Mouse (Mus musculus) heart, embryonic 12.5 days (tissue): ENCODE data around the gene Tmbim6. TPM values are rescaled to one million over a fixed set of nuclear protein-coding genes. Genes with fewer than 3 reads are reported as not detected.
"Not testable (repeated sequence)": the region's sequence is repeated elsewhere in the genome, so short reads cannot be mapped to it uniquely, and the experiment has no call there.

Experiments
- ATAC-seq: fragments of 200-750 bp; cut with Nextera tagmentation; 2 replicates; pipeline ENCODE4 v1.8.0; 2017; ENCODE audit warnings: moderate TSS enrichment, moderate library complexity; ENCODE audit not compliant: insufficient number of reproducible peaks, low FRiP score
- H3K27ac ChIP-seq: fragments of 300-500 bp; sonication (generic); 2 replicates; pipeline ENCODE4 v1.5.1; 2016; ENCODE audit warnings: mild to moderate bottlenecking, moderate library complexity; ENCODE audit not compliant: poor library complexity, severe bottlenecking
- H3K27me3 ChIP-seq: fragments of 300-500 bp; sonication (generic); replicated peaks from 2 replicates; pipeline ENCODE4 v1.6.1; 2016; ENCODE audit warnings: mild to moderate bottlenecking, moderate library complexity
- H3K36me3 ChIP-seq: fragments of 300-500 bp; sonication (generic); 2 replicates; pipeline ENCODE4 v1.6.1; 2016; ENCODE audit warnings: mild to moderate bottlenecking, moderate library complexity
- H3K4me1 ChIP-seq: fragments of 300-500 bp; sonication (generic); replicated peaks from 2 replicates; pipeline ENCODE4 v1.6.1; 2016; ENCODE audit warnings: mild to moderate bottlenecking
- H3K4me2 ChIP-seq: fragments of 300-500 bp; sonication (generic); 2 replicates; pipeline ENCODE4 v1.6.1; 2016; ENCODE audit warnings: mild to moderate bottlenecking, moderate library complexity
- H3K4me3 ChIP-seq: fragments of 300-500 bp; sonication (generic); 2 replicates; pipeline ENCODE4 v1.5.1; 2016; ENCODE audit warnings: mild to moderate bottlenecking
- H3K9ac ChIP-seq: fragments of 300-500 bp; sonication (generic); 2 replicates; pipeline ENCODE4 v1.6.1; 2016; ENCODE audit warnings: mild to moderate bottlenecking, moderate library complexity
- H3K9me3 ChIP-seq: fragments of 300-500 bp; sonication (generic); replicated peaks from 2 replicates; pipeline ENCODE4 v1.6.1; 2016; ENCODE audit warnings: mild to moderate bottlenecking, moderate library complexity
- WGBS: fragments of 180-500 bp; shearing (Covaris S2); methylation state at CpG from one replicate; pipeline ENCODE4 v1.1.7; 2016; 5-methylcytosine and 5-hydroxymethylcytosine counted together
- polyA plus RNA-seq: library from polyadenylated mRNA; unstranded; fragments of >200 nt; fragmentation: Nextera tagmentation; extraction: Ambion mirVana; gene quantifications from 2 replicates; pipeline ENCODE4 v1.2.1, GENCODE M21; 2016

Gene Tmbim6
- polyA plus RNA-seq, 1 experiment from 2014 or later: 251 TPM

GRCm38 (mm10) chr15:99386110-99386509, 6.6 kb upstream of the Tmbim6 start:
- not testable (repeated sequence) for ATAC-seq, H3K9me3 ChIP-seq, H3K4me2 ChIP-seq, H3K4me1 ChIP-seq, H3K27me3 ChIP-seq, H3K27ac ChIP-seq, H3K36me3 ChIP-seq, H3K4me3 ChIP-seq, H3K9ac ChIP-seq
- 63% methylated on average over 3 of the region's 3 CpGs for WGBS

DNA sequence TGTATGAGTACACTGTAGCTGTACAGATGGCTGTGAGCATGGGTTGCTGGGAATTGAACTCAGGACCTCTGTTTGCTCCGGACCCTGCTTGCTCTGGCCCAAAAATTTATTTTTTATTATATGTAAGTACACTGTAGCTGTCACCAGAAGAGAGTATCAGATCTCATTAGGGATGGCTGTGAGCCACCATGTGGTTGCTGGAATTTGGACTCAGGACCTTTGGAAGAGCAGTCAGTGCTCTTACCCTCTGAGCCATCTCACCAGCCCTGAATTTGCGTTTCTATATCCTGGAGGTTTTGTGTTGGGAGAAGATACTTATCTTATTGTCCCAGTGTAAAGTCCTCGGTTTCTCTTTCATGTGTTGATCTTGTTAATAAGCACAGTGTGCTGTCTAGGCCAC, 5.9 kb upstream of the Tmbim6 start:
- H3K4me3 ChIP-seq: no peak overlapping the region
- no peaks in the 10 kb centered on the region for H3K36me3 ChIP-seq
- H3K9ac ChIP-seq: no peak overlapping the region
- no peaks in the 10 kb centered on the region for H3K27me3 ChIP-seq
- no peaks in the 10 kb centered on the region for H3K9me3 ChIP-seq
- 80% methylated on average over 3 of the region's 3 CpGs for WGBS
- no peak overlapping the region for H3K27ac ChIP-seq
- H3K4me1 ChIP-seq: peaks cover 4% of the 10 kb centered on the region; the same call in 1 of the 2 replicates
- no peak overlapping the region for H3K4me2 ChIP-seq
- no peak for ATAC-seq

DNA sequence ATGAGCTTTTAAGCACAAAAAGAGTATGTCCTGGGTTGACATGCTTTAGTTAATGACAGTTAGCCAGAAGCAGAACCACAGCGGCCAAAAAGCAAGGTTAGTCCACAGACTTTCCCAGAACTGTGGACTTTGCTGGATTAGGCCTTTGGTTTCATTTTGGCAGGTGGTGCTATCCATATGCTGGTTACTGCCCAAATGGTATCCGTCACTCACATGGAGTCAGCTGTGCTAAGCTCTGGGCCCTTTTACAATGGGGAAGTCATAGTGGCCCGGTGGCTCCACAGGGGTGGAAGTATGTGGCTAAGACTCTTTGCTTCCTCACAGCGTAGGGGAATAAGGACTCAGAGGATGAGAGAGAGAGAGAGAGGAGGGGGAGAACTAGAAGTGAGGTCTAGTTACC, 4.7 kb upstream of the Tmbim6 start:
- Histone ChIP-seq H3K4me2 (no peak overlapping the region), H3K9me3 (no peaks in the 10 kb centered on the region), H3K4me1 (peaks cover 8% of the 10 kb centered on the region), H3K27me3 (no peaks in the 10 kb centered on the region), H3K4me3 (no peak overlapping the region), H3K9ac (no peak overlapping the region), H3K36me3 (no peaks in the 10 kb centered on the region), H3K27ac (no peak overlapping the region)
- no peak for ATAC-seq
- 76% methylated on average over 4 of the region's 4 CpGs for WGBS

GRCm38 (mm10) chr15:99390472-99391401, 1.9 kb upstream of the Tmbim6 start:
- Histone ChIP-seq H3K9ac (no peak overlapping the region), H3K27me3 (no peaks in the 10 kb centered on the region), H3K4me2 (no peak overlapping the region), H3K27ac (no peak overlapping the region), H3K4me1 (peaks cover 26% of the 10 kb centered on the region), H3K4me3 (no peak overlapping the region), H3K36me3 (no peaks in the 10 kb centered on the region), H3K9me3 (no peaks in the 10 kb centered on the region)
- 41% methylated on average over 7 of the region's 7 CpGs for WGBS
- no peak for ATAC-seq

GRCm38 (mm10) chr15:99391975-99392374, 707 bp upstream of the Tmbim6 start:
- H3K4me2 ChIP-seq: peak overlapping the region; percentile 71
- peak overlapping the region; percentile 67 for H3K4me3 ChIP-seq
- ATAC-seq: no peak
- H3K9ac ChIP-seq: no peak overlapping the region
- 83% methylated on average over 6 of the region's 6 CpGs for WGBS
- H3K27me3 ChIP-seq: no peaks in the 10 kb centered on the region
- peaks cover 38% of the 10 kb centered on the region for H3K4me1 ChIP-seq
- peak overlapping the region; percentile 32 for H3K27ac ChIP-seq
- no peaks in the 10 kb centered on the region for H3K36me3 ChIP-seq
- H3K9me3 ChIP-seq: no peaks in the 10 kb centered on the region

GRCm38 (mm10) chr15:99393386-99394252, 937 bp downstream of the Tmbim6 start:
- peak; percentile 58 for ATAC-seq
- 3% methylated on average over 24 of the region's 24 CpGs for WGBS

GRCm38 (mm10) chr15:99396462-99396861, 3.8 kb downstream of the Tmbim6 start:
- Histone ChIP-seq H3K4me2 (peak overlapping the region; percentile 3; the same call in 1 of the 2 replicates), H3K27ac (no peak overlapping the region), H3K27me3 (no peaks in the 10 kb centered on the region), H3K4me3 (no peak overlapping the region), H3K9me3 (no peaks in the 10 kb centered on the region), H3K36me3 (0 out of 2 replicates have a peak, but pooled peaks cover 4% of the 10 kb centered on the region), H3K9ac (peak overlapping the region; percentile 43; the same call in 1 of the 2 replicates), H3K4me1 (peaks cover 68% of the 10 kb centered on the region)
- no peak for ATAC-seq
- 2% methylated on average over 1 of the region's 1 CpGs for WGBS

More at GRCm38 (mm10) chr15:99393386-99394252, 937 bp downstream of the Tmbim6 start:
- peak overlapping the region; percentile 85 for H3K27ac ChIP-seq
- no peaks in the 10 kb centered on the region for H3K27me3 ChIP-seq
- H3K9me3 ChIP-seq: no peaks in the 10 kb centered on the region
- H3K4me3 ChIP-seq: peak overlapping the region; percentile 67
- no peaks in the 10 kb centered on the region for H3K36me3 ChIP-seq
- H3K4me1 ChIP-seq: peaks cover 50% of the 10 kb centered on the region
- H3K9ac ChIP-seq: peak overlapping the region; percentile 89
- peak overlapping the region; percentile 96 for H3K4me2 ChIP-seq

GRCm38 (mm10) chr15:99396875-99397274, 4.2 kb downstream of the Tmbim6 start:
- ATAC-seq: no peak
- 0 out of 2 replicates have a peak, but pooled peaks cover 4% of the 10 kb centered on the region for H3K36me3 ChIP-seq
- H3K4me3 ChIP-seq: no peak overlapping the region
- H3K27ac ChIP-seq: peak overlapping the region; percentile 25; the same call in 1 of the 2 replicates
- H3K9me3 ChIP-seq: no peaks in the 10 kb centered on the region
- WGBS: 76% methylated on average over 4 of the region's 4 CpGs
- H3K9ac ChIP-seq: peak overlapping the region; percentile 43; the same call in 1 of the 2 replicates
- peaks cover 66% of the 10 kb centered on the region for H3K4me1 ChIP-seq
- H3K27me3 ChIP-seq: no peaks in the 10 kb centered on the region
- peak overlapping the region; percentile 3; the same call in 1 of the 2 replicates for H3K4me2 ChIP-seq

- Histone ChIP-seq H3K9ac (no peak overlapping the region), H3K4me3 (no peak overlapping the region), H3K27ac (no peak overlapping the region), H3K36me3 (peaks cover 11% of the 10 kb centered on the region; the same call in 1 of the 2 replicates), H3K4me1 (peaks cover 61% of the 10 kb centered on the region), H3K9me3 (no peaks in the 10 kb centered on the region), H3K27me3 (no peaks in the 10 kb centered on the region), H3K4me2 (no peak overlapping the region)
- ATAC-seq: no peak
- 93% methylated on average over 2 of the region's 2 CpGs for WGBS
Observed at GRCm38 (mm10) chr15:99397622-99398021, 4.9 kb downstream of the Tmbim6 start.

DNA sequence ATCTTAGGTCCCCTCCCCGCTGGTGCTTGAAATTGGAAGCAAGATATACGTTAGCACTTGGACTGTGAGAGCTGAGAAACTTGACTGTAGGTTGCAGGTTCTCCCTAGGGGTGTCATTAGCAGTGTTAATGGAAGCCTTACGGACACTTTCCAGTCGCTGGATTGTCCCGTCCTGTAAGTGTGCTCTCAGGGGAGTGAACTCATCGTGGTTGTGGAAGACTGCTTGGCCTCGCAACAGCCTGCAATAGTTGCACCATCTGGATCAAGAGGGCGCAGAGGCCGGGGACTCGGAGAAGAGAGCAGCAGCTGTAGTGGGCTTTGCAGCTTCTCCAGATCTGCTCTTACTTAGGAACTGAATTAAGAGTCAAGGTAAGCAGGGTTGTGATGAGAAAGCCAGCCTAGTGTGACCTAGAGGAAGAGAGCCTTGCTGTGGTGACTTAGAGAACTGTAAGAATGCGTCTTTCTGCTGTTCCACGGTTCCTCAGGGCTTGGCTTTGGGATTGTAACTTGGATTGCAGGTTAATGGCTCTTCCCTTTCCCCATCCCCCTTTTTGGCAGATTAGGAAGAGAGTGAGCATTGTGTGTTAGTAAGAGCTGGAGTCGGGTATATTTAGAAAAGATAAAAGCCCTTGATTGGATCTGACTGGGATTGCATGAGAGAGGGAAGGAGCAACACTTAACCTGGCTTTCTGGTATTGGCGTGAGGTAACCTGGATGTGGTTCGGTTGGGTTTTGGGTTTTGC, 7.0 kb downstream of the Tmbim6 start:
- Histone ChIP-seq H3K9me3 (no peaks in the 10 kb centered on the region), H3K27ac (no peak overlapping the region), H3K4me1 (peaks cover 53% of the 10 kb centered on the region), H3K4me3 (no peak overlapping the region), H3K4me2 (no peak overlapping the region), H3K9ac (peak overlapping the region; percentile 9; the same call in 1 of the 2 replicates), H3K36me3 (peaks cover 31% of the 10 kb centered on the region), H3K27me3 (no peaks in the 10 kb centered on the region)
- no peak for ATAC-seq
- 69% methylated on average over 15 of the region's 15 CpGs for WGBS
